Mouse (Mus musculus) megakaryocyte, embryonic 14.5 days (primary cell): ENCODE data around the gene Tcf12.

Experiments
- FLI1 ChIP-seq: IDR thresholded peaks from 2 replicates; pipeline ENCODE4 v1.6.1; 2012; ENCODE audit warnings: low read length, inconsistent platforms, mixed read lengths
- GATA1 ChIP-seq: IDR thresholded peaks from 3 replicates; pipeline ENCODE4 v1.6.1; 2012; ENCODE audit warnings: mixed read lengths, low read length, inconsistent platforms, borderline replicate concordance

DNA sequence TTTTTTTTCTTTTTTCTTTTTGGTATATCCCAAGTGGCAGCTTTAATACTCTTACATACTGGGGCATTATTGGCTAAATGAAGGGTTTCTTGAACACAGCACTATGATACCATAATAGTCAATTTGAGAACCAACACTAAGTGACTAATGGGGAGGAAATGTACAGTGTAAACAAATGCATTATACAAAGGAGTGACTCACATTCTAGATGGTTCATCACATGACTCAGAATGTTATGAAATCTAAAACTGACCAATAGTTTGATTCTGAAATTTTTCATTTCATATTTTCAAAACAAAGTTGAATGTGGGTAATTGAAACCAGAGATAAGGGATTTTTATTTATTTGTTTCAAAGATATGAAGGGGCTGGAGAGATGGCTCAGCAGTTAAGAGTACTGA, 169.2 kb downstream of the Tcf12 start:
- TF ChIP-seq GATA1, result no peak
- TF ChIP-seq FLI1, result no peak
